Mouse (Mus musculus) mouse embryonic stem cell (cell line): Measurements from ENCODE around the gene Kcnc3.

Source experiments
- in situ Hi-C, 2 experiments: fragments of 300-500 bp; cut with MboI; formaldehyde crosslinking; loops; 1 replicate in 1 of 2; 3 replicates in 1 of 2; pipeline ENCODE4 v1.14.3; 2019 to 2020; ENCODE audit warnings: low sequenced_read_pairs in 2 of 2, low pct_unique_long_range_greater_than_20kb in 1 of 2, mixed read lengths in 1 of 2; ENCODE audit not compliant: unreplicated experiment in 1 of 2

Gene Kcnc3

GRCm38 (mm10) chr7:44606171-44606901 lies 15.9 kb downstream of the Kcnc3 start:
- in situ Hi-C loops = no loop called here

GRCm38 (mm10) chr7:44612192-44612591 lies 21.7 kb downstream of the Kcnc3 start:
- in situ Hi-C loops = no loop called here

GRCm38 (mm10) chr7:44614041-44614688 lies 23.7 kb downstream of the Kcnc3 start:
- in situ Hi-C loops = no loop called here

GRCm38 (mm10) chr7:44615309-44615708 lies 24.8 kb downstream of the Kcnc3 start:
- in situ Hi-C loops = no loop called here

GRCm38 (mm10) chr7:44615987-44616386 lies 25.5 kb downstream of the Kcnc3 start:
- in situ Hi-C loops = no loop called here

GRCm38 (mm10) chr7:44617059-44617458 lies 26.6 kb downstream of the Kcnc3 start:
- in situ Hi-C loops = no loop called here

- in situ Hi-C loops = no loop called here
These were observed 33.5 kb downstream of the Kcnc3 start for GRCm38 (mm10) chr7:44623714-44624542.

GRCm38 (mm10) chr7:44624543-44624826 lies 34.0 kb downstream of the Kcnc3 start:
- in situ Hi-C loops = no loop called here

- in situ Hi-C loops = loop anchor here in 1 of 2 experiments (25.0 kb wide), 1 partner anchor 363 kb away; the partner anchor contains the start of genes Acp4 and Gm15517
These were observed 34.4 kb downstream of the Kcnc3 start for GRCm38 (mm10) chr7:44624828-44625227.

GRCm38 (mm10) chr7:44625241-44626067 lies 35.0 kb downstream of the Kcnc3 start:
- in situ Hi-C loops = loop anchor here in 1 of 2 experiments (25.0 kb wide), 1 partner anchor 363 kb away; the partner anchor contains the start of genes Acp4 and Gm15517

GRCm38 (mm10) chr7:44626068-44626385 lies 35.6 kb downstream of the Kcnc3 start:
- in situ Hi-C loops = loop anchor here in 1 of 2 experiments (25.0 kb wide), 1 partner anchor 364 kb away; the partner anchor contains the start of genes Acp4 and Gm15517

- in situ Hi-C loops = loop anchor here in 1 of 2 experiments (25.0 kb wide), 1 partner anchor 365 kb away; the partner anchor contains the start of genes Acp4 and Gm15517
These were observed 36.5 kb downstream of the Kcnc3 start for GRCm38 (mm10) chr7:44626966-44627365.

- in situ Hi-C loops = loop anchor here in 1 of 2 experiments (25.0 kb wide), 1 partner anchor 366 kb away; the partner anchor contains the start of genes Acp4 and Gm15517
These were observed 38.1 kb downstream of the Kcnc3 start for GRCm38 (mm10) chr7:44628402-44629034.

- in situ Hi-C loops = loop anchor here in 1 of 2 experiments (5.0 to 25.0 kb wide), 2 partner anchors 63 to 368 kb away; partner anchors contain the start of genes Acp4 and Gm15517
These were observed 40.0 kb downstream of the Kcnc3 start for GRCm38 (mm10) chr7:44630437-44630836.

- in situ Hi-C loops = loop anchor here in 1 of 2 experiments (5.0 to 25.0 kb wide), 2 partner anchors 65 to 370 kb away; partner anchors contain the start of genes Acp4 and Gm15517
These were observed 42.2 kb downstream of the Kcnc3 start for GRCm38 (mm10) chr7:44632676-44633075.

GRCm38 (mm10) chr7:44633407-44633806 lies 42.9 kb downstream of the Kcnc3 start:
- in situ Hi-C loops = loop anchor here in 1 of 2 experiments (5.0 to 25.0 kb wide), 2 partner anchors 66 to 371 kb away; partner anchors contain the start of genes Acp4 and Gm15517

GRCm38 (mm10) chr7:44636684-44637083 lies 46.2 kb downstream of the Kcnc3 start:
- in situ Hi-C loops = loop anchor here in 1 of 2 experiments (25.0 kb wide), 1 partner anchor 374 kb away; the partner anchor contains the start of genes Acp4 and Gm15517
